Mouse (Mus musculus) spleen, postnatal 14 days (tissue): ENCODE measurements around the gene Ripor2.

Experiments
- DNase-seq, 2 experiments: peaks; one replicate each; pipeline ENCODE4 v3.0.0; 2021 to 2022; ENCODE audit warnings: low spot score in 2 of 2

Ripor2 gene

DNA sequence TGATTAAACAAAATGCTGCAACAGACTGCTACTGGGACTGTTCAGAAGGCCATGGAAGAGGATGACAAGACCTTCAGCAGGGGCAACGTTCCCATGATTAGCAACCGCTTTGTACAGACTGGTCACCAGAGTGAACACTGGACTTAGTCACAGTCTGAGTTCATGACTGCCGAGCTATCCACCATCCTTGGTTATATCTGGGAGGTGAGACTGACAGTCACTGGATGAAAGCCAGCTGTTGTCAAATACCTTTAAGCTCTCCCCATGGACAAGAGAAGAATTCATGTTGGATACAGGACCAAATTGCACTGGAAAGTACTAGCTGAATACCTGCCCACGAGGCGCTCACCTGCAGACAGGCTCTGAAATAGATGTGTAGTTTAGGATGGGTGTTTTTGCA, 2.4 kb downstream of the Ripor2 start:
- DNase-seq: no peak

DNA sequence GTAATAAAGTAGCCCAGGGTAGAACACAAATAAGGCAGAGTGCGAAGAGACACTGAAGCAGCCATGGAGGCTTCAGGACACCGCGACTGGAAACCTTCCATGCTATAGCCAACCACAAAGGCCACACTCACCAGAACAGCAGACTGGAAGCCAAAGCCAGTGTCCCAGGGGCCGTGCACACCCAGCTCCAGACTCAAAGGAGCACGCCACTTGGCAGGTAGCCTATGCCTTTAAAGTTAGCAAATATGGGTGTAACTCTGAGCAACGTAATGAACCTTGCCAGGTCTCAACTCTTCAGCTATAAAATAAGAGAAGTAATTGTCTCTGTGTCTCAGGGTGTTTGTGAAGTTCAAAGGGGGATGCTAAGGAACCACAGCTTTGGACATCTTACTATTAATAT, 2.9 kb downstream of the Ripor2 start:
- DNase-seq: no peak

DNA sequence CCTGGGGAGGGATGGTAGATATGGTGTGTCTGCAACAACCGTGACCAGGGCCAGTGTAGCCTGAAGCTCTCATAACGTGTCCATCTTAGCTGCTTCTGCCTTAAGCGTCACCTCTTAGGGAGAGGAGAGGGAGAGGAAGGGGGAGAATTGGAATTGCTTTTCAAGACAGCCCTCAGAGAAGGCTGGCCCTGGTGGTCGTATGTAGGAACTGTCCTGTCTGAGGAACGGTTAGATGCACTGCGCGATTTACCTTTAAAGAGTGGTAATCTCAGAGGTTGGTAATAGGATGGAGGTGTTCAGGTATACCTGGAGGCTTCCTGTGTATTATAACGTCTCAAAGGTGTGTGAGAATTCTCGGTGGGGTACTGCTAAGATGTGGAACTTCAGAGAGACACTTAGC, 3.4 kb downstream of the Ripor2 start:
- no peak for DNase-seq

DNA sequence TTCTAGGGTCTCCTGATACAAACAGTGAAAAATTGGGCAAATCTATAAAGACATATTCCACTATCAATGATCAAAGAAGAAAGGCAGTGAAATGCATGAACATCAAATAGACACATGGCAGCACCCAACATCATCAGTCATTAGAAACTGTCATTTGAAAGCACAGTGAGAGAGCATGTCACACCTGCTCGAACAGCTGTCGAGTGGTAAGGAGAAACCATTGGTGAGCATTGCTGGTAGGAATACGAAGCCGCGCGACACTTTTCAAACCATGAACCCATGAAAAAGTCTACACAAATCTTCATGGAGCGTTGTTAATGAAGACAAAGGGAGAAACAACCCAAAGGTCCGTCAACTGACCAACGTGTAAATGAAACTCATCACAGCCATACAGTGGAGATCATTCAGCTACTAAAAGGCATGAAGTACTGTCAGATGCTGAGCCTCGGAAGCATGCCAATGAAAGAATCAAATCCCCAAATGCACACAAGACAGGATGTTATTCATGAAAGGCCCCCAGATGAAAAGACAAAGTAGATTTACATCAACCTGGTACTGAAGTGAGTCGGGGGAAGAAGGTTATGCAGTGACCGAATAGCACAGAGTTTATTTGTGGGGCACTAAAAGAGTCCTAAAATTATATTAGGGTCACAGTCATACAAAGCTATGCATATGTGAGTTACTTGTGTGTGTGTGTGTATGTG, 5.4 kb downstream of the Ripor2 start:
- DNase-seq: no peak

DNA sequence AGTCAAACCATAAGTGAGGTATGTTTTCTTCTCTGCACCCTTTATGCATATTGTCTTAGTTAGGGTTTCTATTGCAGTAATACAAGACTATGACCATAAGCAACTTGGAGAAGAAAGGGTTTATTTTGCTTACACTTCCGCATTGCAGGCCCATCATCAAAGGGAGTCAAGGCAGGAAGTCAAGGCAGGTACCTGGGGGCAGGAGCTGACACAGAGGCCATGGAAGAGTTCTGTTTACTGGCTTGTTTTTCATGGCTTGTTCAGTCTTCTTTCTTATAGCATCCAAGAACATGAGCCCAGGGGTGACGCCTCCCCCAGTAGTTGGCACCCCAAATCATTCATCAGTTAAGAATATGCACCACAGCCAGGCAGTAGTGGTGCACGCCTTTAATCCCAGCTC, 6.6 kb downstream of the Ripor2 start:
- DNase-seq: no peak

DNA sequence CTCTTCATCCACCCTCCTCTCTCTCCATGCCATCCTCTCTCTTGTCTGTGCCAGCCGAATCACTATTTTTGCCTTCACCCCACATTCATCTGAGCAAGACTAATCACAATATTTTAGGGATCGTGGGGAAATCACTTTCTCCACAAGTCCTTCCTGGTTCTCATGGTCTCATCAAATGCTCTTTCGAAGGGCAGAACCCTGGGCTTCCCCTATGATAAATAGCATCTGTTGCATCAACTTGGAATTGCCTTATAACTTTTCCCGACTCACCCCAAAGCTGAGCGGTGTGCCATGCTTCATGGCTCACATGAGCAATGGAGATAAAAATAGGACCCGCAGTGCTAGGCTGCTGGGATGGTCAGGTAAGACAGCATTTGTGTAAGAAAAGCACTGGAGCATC, 9.7 kb downstream of the Ripor2 start:
- no peak for DNase-seq

DNA sequence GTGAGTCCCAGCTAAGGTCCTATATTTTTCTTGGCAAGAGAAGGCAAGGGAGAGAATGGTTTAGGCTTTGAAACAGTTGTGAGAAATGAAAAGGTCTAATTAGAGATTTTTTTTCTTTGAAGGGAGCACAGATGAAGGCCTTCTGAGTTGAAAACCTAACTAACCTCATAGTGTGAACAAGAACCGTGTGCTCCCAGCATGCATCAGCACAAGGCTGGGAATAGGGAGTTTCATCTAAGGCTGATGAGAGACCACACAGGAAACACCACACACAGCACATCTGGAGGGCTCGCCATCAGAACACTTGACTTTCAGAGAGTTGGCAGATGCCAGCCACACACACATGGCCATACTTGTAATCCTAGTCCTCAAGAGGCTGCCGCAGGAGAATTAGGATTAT, 12.3 kb downstream of the Ripor2 start:
- DNase-seq: no peak

DNA sequence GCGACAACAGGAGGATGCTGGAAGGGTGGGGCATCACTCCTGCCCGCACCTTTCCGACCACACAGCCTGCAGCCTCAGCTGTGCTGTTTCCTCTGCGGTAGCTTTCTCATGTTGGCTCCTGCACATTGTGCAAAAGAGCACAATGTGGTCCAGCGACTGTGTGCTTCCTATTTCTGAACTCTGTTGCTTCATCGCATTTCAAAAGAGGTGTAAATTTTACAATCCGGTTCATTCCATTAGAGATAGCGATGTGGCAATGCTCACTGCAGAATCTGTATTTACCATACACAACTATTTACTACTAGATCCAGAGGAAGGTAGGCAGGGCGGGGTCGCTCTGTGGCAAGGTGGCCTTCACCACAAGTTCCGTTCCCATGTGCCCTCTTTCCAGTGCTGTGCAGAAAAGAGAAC, 17.6 kb downstream of the Ripor2 start:
- peak; percentile 28 to 38 for DNase-seq

DNA sequence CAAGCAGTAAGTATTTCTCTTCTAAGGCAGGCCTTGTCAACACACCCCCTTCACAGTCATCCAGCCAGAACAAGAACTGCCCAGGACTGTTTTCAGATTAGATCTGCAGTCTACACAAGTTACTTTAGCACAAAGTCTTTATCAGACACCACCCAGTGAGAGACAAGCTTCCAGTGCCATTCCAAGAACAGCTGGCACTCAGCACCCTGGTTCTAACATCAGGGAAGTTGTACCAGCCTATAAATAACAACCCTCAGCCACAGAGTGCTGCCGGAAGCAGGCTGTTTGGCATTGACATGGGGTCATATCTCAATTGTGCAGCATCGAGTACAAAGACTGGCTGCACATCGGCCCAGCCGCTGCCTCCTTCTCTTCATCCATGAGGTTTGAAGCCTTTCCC, 21.0 kb downstream of the Ripor2 start:
- peak in 1 of 2 experiments; percentile 34 for DNase-seq

DNA sequence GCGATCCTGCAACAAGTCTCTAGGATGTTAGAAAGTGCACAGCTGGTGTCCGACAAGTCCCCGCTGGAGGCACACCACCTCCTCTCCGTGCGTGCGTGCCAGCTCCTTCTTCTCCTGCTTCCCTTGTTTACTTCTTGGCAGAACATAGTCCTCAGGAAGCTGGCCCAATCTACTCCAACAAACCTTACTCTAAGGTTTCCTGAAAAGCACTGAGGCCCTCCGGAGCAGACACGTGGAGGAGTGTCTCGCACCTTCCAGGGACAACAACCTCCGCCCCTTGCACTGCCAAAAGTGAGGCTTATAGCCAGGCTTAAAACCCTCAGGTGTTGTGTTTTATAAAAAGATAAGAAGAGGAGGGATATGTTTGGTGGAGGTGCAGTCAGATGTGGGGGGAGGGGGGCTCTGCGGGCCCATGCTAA, 21.6 kb downstream of the Ripor2 start:
- peak in 1 of 2 experiments; percentile 21 for DNase-seq

DNA sequence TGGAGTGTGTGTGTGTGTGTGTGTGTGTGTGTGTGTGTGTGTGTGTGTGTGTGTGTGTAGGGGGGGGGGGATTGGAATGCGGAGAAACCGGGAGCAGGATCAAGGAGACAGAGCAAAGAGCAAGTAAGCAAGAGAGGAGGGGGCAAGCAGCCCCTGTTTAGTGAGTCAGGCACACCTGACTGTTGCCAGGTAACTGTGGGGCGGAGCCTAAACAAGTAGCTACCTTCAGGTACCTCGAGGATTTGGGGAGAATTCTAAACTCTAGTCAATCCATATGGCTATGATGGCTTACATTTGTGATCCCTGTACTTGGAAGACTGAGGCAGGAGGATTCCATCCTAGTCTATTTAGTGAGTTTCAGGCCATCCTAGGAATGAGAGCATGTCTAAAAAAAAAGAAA, 22.1 kb downstream of the Ripor2 start:
- DNase-seq: no peak

DNA sequence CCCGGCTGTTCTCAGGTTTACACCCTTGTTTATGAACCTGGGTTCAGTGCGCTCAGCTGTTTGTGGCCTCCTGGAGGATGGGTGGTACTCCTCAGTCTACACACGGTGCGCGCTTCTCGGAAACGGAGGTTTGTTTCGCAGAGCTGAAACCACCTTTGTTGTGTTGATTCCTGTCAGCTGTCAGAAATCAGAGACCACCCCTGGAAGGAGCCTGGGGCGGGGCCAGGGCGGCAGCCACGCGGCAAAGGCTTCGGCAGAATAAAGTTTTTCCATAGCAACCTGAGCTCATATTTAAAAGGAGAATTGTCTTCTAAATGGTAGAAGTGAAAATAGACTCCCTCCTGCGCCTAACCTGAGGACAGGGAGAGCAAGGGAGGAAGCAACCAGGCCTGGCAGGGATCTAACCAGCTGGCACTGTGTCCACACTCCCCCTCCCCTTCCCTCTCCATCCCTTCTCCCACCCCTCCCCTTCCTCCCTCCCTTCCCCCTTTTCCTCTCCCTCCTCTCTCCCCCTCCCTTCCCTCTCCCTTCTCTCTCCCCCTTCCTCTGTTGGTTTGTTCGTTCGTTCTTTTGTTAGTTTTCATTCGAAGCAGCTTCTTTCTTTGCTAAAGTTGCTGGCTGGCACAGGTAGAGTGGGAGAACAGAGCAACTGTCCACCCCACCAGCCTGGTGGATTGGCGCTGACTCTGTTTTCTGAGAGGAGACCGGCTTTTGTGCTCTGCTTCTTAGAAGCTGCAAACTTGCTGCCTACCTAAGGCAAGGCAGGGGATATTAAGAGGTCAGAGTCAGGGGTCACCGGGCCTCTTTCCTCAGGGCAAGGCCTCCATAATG, 23.0 kb downstream of the Ripor2 start:
- DNase-seq: peak; percentile 53 to 66

DNA sequence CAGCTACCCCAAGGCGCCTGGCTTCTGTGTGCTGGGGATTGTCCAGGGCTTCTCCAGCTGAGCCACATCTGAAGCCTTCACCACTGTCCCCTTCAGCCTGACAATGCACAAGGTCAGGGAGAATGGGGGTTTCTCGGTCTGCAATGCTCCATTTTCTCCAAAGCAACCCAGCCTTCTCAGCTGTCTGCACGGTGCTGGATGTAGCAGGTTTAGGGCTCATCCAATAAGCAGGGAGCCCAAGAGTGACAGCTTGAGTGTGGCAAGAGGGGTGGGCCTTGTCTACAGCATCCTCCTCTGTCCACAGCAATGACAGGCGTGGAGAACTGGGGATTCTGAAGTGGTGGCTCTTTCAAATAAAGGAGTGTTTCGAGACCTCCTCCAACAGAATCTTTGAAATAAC, 23.8 kb downstream of the Ripor2 start:
- DNase-seq: no peak

DNA sequence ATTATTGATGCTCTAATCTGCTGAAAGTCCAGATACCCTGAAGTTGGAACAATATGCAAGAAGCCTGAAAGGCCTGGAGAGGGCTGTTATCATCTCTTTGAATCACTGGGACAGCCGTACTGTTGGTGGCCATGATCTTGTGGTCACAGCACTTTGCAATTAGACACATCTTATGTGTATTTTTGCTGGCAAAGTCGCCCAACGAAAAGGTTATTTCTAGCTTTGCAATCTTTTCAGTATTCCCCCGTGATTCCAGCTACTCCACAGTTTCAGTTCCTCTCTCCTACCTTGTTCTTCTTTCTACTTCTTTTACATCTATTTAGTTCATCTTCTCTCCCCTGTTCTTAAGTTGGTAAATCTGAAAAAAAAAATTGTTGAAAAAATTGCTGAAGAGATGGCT, 26.0 kb downstream of the Ripor2 start:
- no peak for DNase-seq

DNA sequence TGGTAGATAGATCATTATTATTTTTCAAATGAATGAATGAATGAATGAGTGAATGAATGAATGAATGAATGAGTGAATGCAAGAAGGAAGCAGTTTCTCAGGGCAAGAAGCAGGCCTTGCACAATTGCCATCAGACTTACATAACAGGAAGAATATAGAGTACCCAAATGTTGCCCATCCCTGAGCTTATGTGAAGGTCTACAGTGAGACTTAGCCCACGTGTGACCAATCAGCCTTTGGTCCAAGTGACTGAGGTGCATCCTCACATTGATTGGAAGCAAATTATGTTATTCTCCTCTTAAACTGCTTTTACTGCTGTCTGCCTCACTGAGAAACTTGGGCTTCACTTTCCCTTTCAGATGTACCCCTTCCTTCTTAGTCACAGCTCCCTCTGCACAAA, 26.7 kb downstream of the Ripor2 start:
- no peak for DNase-seq

DNA sequence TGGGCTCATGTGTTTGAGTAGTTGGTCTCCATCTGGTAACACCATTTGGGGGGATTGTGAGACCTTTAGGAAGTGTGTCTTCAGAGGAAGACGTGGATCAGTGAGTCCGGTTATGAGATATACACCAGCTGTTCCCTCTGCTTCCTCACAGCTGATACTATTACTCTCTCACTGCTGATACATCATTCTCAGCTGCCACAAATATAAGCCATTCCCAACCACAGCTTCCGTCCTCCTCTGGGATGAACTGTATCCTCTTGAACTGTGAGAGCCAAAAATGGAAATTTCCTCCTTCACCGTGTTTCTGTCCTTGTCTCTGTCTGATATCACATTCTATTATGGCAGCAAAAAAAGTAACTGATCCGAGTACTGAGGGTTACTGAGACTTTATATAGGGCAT, 28.9 kb downstream of the Ripor2 start:
- DNase-seq: no peak

DNA sequence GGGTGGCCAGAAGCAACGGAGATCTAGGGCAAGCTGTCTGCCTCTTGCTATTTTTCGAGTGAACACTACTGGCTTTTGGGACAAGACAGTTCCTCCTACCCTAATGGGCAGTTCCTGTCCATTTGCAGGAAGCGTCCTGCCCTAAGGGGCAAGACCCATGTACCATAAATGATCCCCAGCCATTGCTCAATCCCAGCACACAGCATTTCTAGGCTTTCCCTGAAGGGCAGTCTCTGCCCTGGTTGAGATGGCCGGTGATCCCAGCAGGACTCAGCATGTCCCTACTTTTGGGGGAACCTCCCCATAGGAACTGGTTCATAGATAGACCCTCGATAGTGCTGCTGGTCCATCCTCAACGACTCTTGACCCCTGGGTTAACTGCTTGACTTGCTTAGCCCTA, 31.0 kb downstream of the Ripor2 start:
- DNase-seq: no peak

DNA sequence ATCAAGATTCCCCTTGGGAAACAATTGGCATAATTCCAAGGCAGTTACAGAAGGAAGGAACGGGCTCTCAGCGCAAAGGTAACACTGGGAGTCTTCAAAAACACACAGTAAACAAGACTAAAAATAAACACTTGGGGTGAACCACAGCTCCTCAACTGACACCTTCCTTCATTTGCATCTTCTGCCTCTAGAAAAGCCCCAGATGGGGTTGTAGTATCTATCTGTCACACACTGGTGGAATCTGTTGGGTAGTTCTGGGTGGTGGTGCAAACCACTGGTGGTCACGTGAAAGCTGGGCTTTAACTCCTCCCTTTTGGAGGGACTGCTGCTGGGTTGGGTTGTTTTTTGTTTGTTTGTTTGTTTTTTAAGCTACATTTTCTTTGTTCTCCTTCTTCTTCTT, 31.4 kb downstream of the Ripor2 start:
- DNase-seq: no peak

DNA sequence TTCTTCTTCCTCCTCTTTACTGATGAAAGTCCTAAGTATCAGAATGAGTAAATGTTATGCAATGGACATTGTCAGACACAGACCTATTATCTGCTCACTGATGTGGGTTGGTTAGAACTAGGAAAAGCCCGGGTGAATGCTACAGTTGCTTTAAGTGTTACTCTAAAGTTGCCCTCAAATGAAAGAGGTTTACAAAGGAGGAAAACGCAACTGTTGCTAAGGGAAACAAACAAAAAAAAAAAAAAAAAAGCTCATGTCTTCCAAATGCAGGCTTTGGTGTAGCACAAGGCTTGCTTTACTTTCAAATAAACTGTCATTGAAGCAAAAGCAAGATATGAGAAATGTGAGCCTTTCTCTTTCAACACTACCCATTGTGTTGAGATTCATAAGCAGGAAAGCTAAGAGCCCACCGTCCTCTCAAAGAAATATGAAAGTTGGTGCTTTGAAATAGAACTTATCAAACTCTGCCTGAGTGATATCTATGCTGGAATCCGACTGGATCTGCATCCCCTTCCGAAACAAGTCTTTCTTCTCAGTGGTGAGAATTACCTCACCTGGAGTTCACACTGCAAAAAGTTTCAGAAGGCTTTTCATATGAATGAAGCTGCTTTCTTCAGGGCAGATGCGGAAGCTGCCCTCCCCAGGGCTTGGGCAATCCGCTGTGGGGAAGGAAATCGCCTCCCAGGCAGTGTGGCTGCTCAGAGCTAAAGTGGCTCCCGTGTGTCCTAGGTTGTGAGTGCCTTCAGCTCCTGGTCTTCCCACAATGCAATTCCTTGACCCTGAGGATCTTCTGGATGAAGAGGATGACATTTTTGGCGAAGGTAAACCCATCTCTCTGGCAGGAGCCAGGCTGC, 32.2 kb downstream of the Ripor2 start:
- peak; percentile 32 to 47 for DNase-seq

DNA sequence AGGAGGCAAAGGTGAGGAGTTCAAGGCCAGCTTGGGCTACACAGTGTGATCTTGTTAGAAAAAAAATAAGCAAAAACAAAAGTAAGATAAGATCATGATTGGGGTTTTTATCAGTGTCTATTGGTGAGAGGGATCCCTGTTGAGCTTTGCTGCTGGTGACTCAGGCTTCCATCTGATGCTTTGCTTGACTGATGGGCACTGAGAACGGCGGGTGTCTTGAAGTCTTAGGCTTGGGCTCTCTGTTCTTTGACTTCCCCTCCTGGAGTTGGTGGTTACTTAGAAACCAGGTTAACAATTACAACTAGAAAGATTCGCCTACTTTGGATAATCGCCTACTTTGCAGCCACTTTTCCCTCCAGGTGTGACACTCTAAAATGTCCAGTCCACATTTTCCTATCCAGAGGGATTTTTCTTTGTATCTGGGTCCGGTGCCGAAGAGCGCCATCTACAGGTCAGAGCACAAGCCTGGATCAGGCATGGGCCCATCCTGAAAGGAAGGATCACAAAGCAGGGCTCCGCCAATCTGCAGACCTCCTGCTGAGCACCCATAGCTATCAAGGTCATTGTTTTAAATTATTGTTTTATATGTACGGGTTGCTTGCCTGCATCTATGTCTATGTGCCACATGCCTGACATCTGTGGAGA, 34.1 kb downstream of the Ripor2 start:
- no peak for DNase-seq

DNA sequence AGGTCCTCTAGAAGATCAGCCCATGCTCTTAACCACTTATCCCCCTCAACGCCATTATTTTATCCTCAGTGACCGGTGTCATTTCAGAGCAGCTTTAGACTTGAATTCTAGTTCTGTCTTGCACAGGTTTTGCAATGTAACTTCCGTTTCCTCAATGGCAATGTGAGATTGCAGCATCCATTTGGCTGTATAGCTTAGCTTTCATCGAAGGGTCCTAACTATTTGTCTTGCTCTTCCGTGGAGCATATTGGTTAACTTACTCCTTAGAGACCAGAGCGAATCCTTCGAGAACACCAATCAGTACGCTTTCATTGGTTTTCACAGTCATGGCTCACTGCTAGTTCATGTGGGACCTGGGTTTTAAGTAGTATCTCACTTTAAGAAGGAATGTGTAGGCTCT, 34.7 kb downstream of the Ripor2 start:
- no peak for DNase-seq
